ENCODE assay signal across 9 mouse cellular contexts in the genomic region with DNA sequence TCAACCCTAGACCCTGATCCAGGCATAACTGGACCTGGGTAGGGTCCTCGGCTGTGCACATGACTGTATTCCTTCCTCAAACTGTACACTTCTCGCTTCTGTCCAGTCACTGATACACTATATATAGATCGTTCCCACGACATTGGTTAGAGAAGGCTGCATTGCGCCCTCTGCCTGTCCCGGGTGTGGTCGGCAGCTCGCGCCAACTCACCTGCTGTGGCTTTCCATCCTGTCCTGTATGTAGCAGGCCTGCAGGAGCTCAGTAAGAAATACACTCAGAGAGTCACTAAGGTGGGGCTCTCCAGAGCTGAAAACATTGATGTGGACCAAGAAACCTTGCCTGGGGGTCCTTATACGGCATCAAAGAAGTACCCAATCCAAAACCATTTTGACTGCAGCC. TPM values are rescaled to one million over a fixed set of nuclear protein-coding genes. Genes with fewer than 3 reads are reported as not detected.
DNase-seq lines count a peak whose midpoint lies in the region; ATAC-seq and TF ChIP-seq lines count a peak whose summit lies in the region.
"Had no signal": no experiment of that assay in that cellular context is flagged by ENCODE, and none has a peak within 500 bp of the region (broad histone marks: within the 10 kb centered on the region; RNA-seq: fewer than 3 reads in every experiment).

No protein-coding gene starts in this region.

- H3K4me3 ChIP-seq in kidney, embryonic 15.5 days (replicated peaks), result no peak overlapping the region
- H3K4me3 ChIP-seq in kidney, adult 2 months (ENCODE audit: insufficient read depth, low read depth, low read length), result no peak overlapping the region
- peak overlapping the region; percentile 14 for H3K4me3 ChIP-seq in embryonic facial prominence, embryonic 15.5 days (replicated peaks)
- H3K4me3 ChIP-seq in midbrain, embryonic 12.5 days, result no peak overlapping the region

- peak overlapping the region; percentile 37; the same call in 1 of the 2 replicates for H3K4me2 ChIP-seq in kidney, embryonic 15.5 days
- H3K4me2 ChIP-seq in embryonic facial prominence, embryonic 15.5 days (replicated peaks), result peak overlapping the region; percentile 34; the same call in 1 of the 2 replicates
- peak overlapping the region; percentile 38 for H3K4me2 ChIP-seq in midbrain, embryonic 12.5 days (replicated peaks)

- no peak overlapping the region for H3K9ac ChIP-seq in kidney, embryonic 15.5 days
- H3K9ac ChIP-seq in embryonic facial prominence, embryonic 15.5 days, result no peak overlapping the region
- no peak overlapping the region for H3K9ac ChIP-seq in midbrain, embryonic 12.5 days (replicated peaks)

- DNase-seq in kidney, adult 2 months, result no peak
- peak; percentile 24 for DNase-seq in MN1 (ENCODE audit: low spot score)
- no peak for DNase-seq in gastrocnemius, adult 8-10 months (ENCODE audit: low spot score in 2 of 2)

- H3K4me1 ChIP-seq in kidney, embryonic 15.5 days, result no peaks in the 10 kb centered on the region
- H3K4me1 ChIP-seq in kidney, adult 2 months (ENCODE audit: control insufficient read depth, insufficient read depth, low read length), result no peaks in the 10 kb centered on the region
- no peaks in the 10 kb centered on the region for H3K4me1 ChIP-seq in embryonic facial prominence, embryonic 15.5 days
- H3K4me1 ChIP-seq in midbrain, embryonic 12.5 days, result 0 out of 2 replicates have a peak, but pooled peaks cover 5% of the 10 kb centered on the region

- no peaks in the 10 kb centered on the region for H3K36me3 ChIP-seq in kidney, embryonic 15.5 days
- H3K36me3 ChIP-seq in kidney, adult 2 months (ENCODE audit: control insufficient read depth, insufficient read depth, low read length), result no peaks in the 10 kb centered on the region
- H3K36me3 ChIP-seq in embryonic facial prominence, embryonic 15.5 days, result no peaks in the 10 kb centered on the region
- H3K36me3 ChIP-seq in midbrain, embryonic 12.5 days, result no peaks in the 10 kb centered on the region

- TF ChIP-seq CTCF in kidney, adult 2 months (conservative IDR thresholded peaks at IDR 0.05; ENCODE audit: insufficient read depth, insufficient read length, low read depth, low read length), result no peak

- no peak for ATAC-seq in kidney, embryonic 15.5 days (replicated peaks; ENCODE audit: low FRiP score)
- ATAC-seq in embryonic facial prominence, embryonic 15.5 days (ENCODE audit: insufficient number of reproducible peaks, low FRiP score, low TSS enrichment, low read depth), result no peak
- ATAC-seq in midbrain, embryonic 12.5 days (ENCODE audit: low FRiP score, low read depth), result no peak
- no peak for ATAC-seq in monocyte, adult 5-6 weeks (replicated peaks; ENCODE audit: insufficient number of reproducible peaks, low FRiP score, low TSS enrichment, poor library complexity, severe bottlenecking)
- ATAC-seq: lung, postnatal 0 days had no signal

- H3K27ac ChIP-seq in kidney, embryonic 15.5 days, result no peak overlapping the region
- H3K27ac ChIP-seq in kidney, adult 2 months (ENCODE audit: insufficient read depth, low read depth, low read length), result no peak overlapping the region
- H3K27ac ChIP-seq in embryonic facial prominence, embryonic 15.5 days (replicated peaks), result no peak overlapping the region
- no peak overlapping the region for H3K27ac ChIP-seq in midbrain, embryonic 12.5 days (replicated peaks)

- 69% methylated on average over 10 of the region's 10 CpGs for WGBS in kidney, embryonic 15.5 days
- WGBS in kidney, adult 2 months, result 76% methylated on average over 10 of the region's 10 CpGs
- 65% methylated on average over 10 of the region's 10 CpGs for WGBS in embryonic facial prominence, embryonic 15.5 days
- 73% methylated on average over 10 of the region's 10 CpGs for WGBS in midbrain, embryonic 12.5 days

- no peaks in the 10 kb centered on the region for H3K27me3 ChIP-seq in kidney, embryonic 15.5 days
- no peaks in the 10 kb centered on the region for H3K27me3 ChIP-seq in kidney, adult 2 months (replicated peaks; ENCODE audit: control insufficient read depth, insufficient read depth, low read length)
- no peaks in the 10 kb centered on the region for H3K27me3 ChIP-seq in embryonic facial prominence, embryonic 15.5 days
- peaks cover 2% of the 10 kb centered on the region; the same call in 1 of the 2 replicates for H3K27me3 ChIP-seq in midbrain, embryonic 12.5 days

- TF ChIP-seq POLR2A in kidney, adult 2 months (IDR thresholded peaks at IDR 0.05; ENCODE audit: low read depth, low read length), result no peak

- no peaks in the 10 kb centered on the region for H3K9me3 ChIP-seq in kidney, embryonic 15.5 days (replicated peaks)
- H3K9me3 ChIP-seq in embryonic facial prominence, embryonic 15.5 days (replicated peaks), result no peaks in the 10 kb centered on the region
- H3K9me3 ChIP-seq in midbrain, embryonic 12.5 days, result no peaks in the 10 kb centered on the region

RNA-seq across cellular contexts. Expression of a gene that starts 17.6 kb away (rescaled TPM):
- 0.05 and 0.36 TPM in 2 replicates for polyA plus RNA-seq in kidney, embryonic 15.5 days (2015; fragmentation: Nextera tagmentation; extraction: Ambion mirVana)
- 0.11 and 0.55 TPM in 2 replicates for polyA plus RNA-seq in kidney, adult 2 months (2012; rRNA removed)
- 0.17 and 0.34 TPM in 2 replicates for polyA plus RNA-seq in embryonic facial prominence, embryonic 15.5 days (2015; fragmentation: Nextera tagmentation; extraction: Ambion mirVana)
- polyA plus RNA-seq in midbrain, embryonic 12.5 days (2016; fragmentation: Nextera tagmentation; extraction: Ambion mirVana), result 1.9 and 2.5 TPM in 2 replicates
- under 1 TPM in 1 of 4 experiments, not detected in 3; 0.12 TPM for total RNA-seq in gastrocnemius, adult 8-10 months (2022)
- total RNA-seq in monocyte, adult 5-6 weeks (2017), result not detected in 3 replicates
- total RNA-seq: MEL had no signal
- polyA plus RNA-seq: lung, postnatal 0 days had no signal

RNA-seq across cellular contexts. Expression of a gene that starts 37.5 kb away (rescaled TPM):
- polyA plus RNA-seq in kidney, embryonic 15.5 days (2015; fragmentation: Nextera tagmentation; extraction: Ambion mirVana), result 35.0 and 36.6 TPM in 2 replicates
- 22.4 and 24.8 TPM in 2 replicates for polyA plus RNA-seq in kidney, adult 2 months (2012; rRNA removed)
- 32.7 and 34.9 TPM in 2 replicates for polyA plus RNA-seq in embryonic facial prominence, embryonic 15.5 days (2015; fragmentation: Nextera tagmentation; extraction: Ambion mirVana)
- polyA plus RNA-seq in midbrain, embryonic 12.5 days (2016; fragmentation: Nextera tagmentation; extraction: Ambion mirVana), result 25.5 and 26.0 TPM in 2 replicates
- 1 to 10 TPM; 3.0 to 6.3 (median 5.8) TPM for total RNA-seq in gastrocnemius, adult 8-10 months (2022)
- total RNA-seq in monocyte, adult 5-6 weeks (2017), result 19.9 to 45.5 TPM (median 22.5 TPM) in 3 replicates

RNA-seq across cellular contexts. Expression of a gene that starts 49.0 kb away (rescaled TPM):
- polyA plus RNA-seq in kidney, embryonic 15.5 days (2015; fragmentation: Nextera tagmentation; extraction: Ambion mirVana), result 657 and 728 TPM in 2 replicates
- 45.6 and 48.6 TPM in 2 replicates for polyA plus RNA-seq in kidney, adult 2 months (2012; rRNA removed)
- polyA plus RNA-seq in embryonic facial prominence, embryonic 15.5 days (2015; fragmentation: Nextera tagmentation; extraction: Ambion mirVana), result 437 and 441 TPM in 2 replicates
- 711 and 712 TPM in 2 replicates for polyA plus RNA-seq in midbrain, embryonic 12.5 days (2016; fragmentation: Nextera tagmentation; extraction: Ambion mirVana)
- total RNA-seq in gastrocnemius, adult 8-10 months (2022), result 10 to 100 TPM; 78.9 to 95.9 (median 82.7) TPM
- 96.8 to 160 TPM (median 133 TPM) in 3 replicates for total RNA-seq in monocyte, adult 5-6 weeks (2017)
